Mouse (Mus musculus) hindbrain, embryonic 12.5 days (tissue): Measurements from ENCODE around the gene Asgr1. TPM values are rescaled to one million over a fixed set of nuclear protein-coding genes. Genes with fewer than 3 reads are reported as not detected.
A peak's percentile ranks its signal among the peaks of the same experiment; 100 is the strongest.
"Not testable (repeated sequence)": the region's sequence is repeated elsewhere in the genome, so short reads cannot be mapped to it uniquely, and the experiment has no call there.

ENCODE experiments used
- ATAC-seq: fragments of 200-750 bp; cut with Nextera tagmentation; 2 replicates; pipeline ENCODE4 v1.8.0; 2017; ENCODE audit warnings: moderate TSS enrichment; ENCODE audit not compliant: low FRiP score
- H3K27ac ChIP-seq: fragments of 300-500 bp; sonication (generic); 2 replicates; pipeline ENCODE4 v1.5.1; 2016; ENCODE audit warnings: mild to moderate bottlenecking
- H3K27me3 ChIP-seq: fragments of 300-500 bp; sonication (generic); 2 replicates; pipeline ENCODE4 v1.6.1; 2016; ENCODE audit warnings: mild to moderate bottlenecking
- H3K36me3 ChIP-seq: fragments of 300-500 bp; sonication (generic); 2 replicates; pipeline ENCODE4 v1.6.1; 2016; ENCODE audit warnings: mild to moderate bottlenecking
- H3K4me1 ChIP-seq: fragments of 300-500 bp; sonication (generic); 2 replicates; pipeline ENCODE4 v1.6.1; 2016
- H3K4me2 ChIP-seq: fragments of 300-500 bp; sonication (generic); replicated peaks from 2 replicates; pipeline ENCODE4 v1.6.1; 2016; ENCODE audit warnings: mild to moderate bottlenecking
- H3K4me3 ChIP-seq: fragments of 300-500 bp; sonication (generic); 2 replicates; pipeline ENCODE4 v1.5.1; 2016; ENCODE audit warnings: mild to moderate bottlenecking
- H3K9ac ChIP-seq: fragments of 300-500 bp; sonication (generic); 2 replicates; pipeline ENCODE4 v1.6.1; 2016; ENCODE audit warnings: mild to moderate bottlenecking, moderate library complexity
- H3K9me3 ChIP-seq: fragments of 300-500 bp; sonication (generic); replicated peaks from 2 replicates; pipeline ENCODE4 v1.6.1; 2016; ENCODE audit warnings: mild to moderate bottlenecking
- WGBS: fragments of 180-500 bp; shearing (Covaris S2); methylation state at CpG from one replicate; pipeline ENCODE4 v1.1.7; 2016; 5-methylcytosine and 5-hydroxymethylcytosine counted together
- polyA plus RNA-seq: library from polyadenylated mRNA; unstranded; fragments of >200 nt; fragmentation: Nextera tagmentation; extraction: Ambion mirVana; gene quantifications from 2 replicates; pipeline ENCODE4 v1.2.1, GENCODE M21; 2016

The Asgr1 gene
- polyA plus RNA-seq, 1 experiment from 2014 or later = 0.89 TPM

GRCm38 (mm10) chr11:70049366-70049765, 4.5 kb upstream of the Asgr1 start:
- no peak for ATAC-seq
- Histone ChIP-seq H3K27me3 (0 out of 2 replicates have a peak, but pooled peaks cover 2% of the 10 kb centered on the region), H3K4me2 (no peak overlapping the region), H3K36me3 (peaks cover 12% of the 10 kb centered on the region), H3K9me3 (no peaks in the 10 kb centered on the region), H3K27ac (no peak overlapping the region), H3K4me3 (no peak overlapping the region), H3K4me1 (peaks cover 4% of the 10 kb centered on the region; the same call in 1 of the 2 replicates), H3K9ac (no peak overlapping the region)
- WGBS = 73% methylated on average over 6 of the region's 6 CpGs

DNA sequence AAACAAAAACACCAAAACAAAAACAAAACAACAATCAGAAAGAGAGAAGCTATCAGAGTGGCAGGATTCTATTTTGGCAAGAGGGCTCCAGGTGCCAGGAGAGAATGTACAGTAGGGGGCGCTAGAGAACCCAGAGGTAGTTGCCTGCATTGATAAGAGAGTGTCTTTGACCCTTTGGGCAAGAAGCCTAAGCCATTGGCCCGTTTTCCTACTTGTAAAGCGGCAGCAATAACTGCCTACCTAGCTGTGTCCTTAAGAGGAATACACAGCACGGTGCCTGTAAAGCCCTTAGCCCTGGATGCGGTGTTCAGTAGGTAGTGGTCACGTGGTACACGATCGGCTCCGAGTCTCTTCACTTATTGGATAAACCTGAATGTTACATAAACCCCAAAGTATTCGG, 4.1 kb upstream of the Asgr1 start:
- WGBS = 57% methylated on average over 10 of the region's 10 CpGs
- Histone ChIP-seq H3K36me3 (peaks cover 7% of the 10 kb centered on the region; the same call in 1 of the 2 replicates), H3K9me3 (no peaks in the 10 kb centered on the region), H3K27ac (no peak overlapping the region), H3K27me3 (0 out of 2 replicates have a peak, but pooled peaks cover 2% of the 10 kb centered on the region), H3K4me3 (no peak overlapping the region), H3K4me1 (peaks cover 4% of the 10 kb centered on the region; the same call in 1 of the 2 replicates), H3K4me2 (no peak overlapping the region), H3K9ac (no peak overlapping the region)
- ATAC-seq = no peak

GRCm38 (mm10) chr11:70053156-70053555, 729 bp upstream of the Asgr1 start:
- H3K4me3 ChIP-seq = no peak overlapping the region
- H3K9ac ChIP-seq = no peak overlapping the region
- 0 out of 2 replicates have a peak, but pooled peaks cover 2% of the 10 kb centered on the region for H3K27me3 ChIP-seq
- H3K4me1 ChIP-seq = peaks cover 3% of the 10 kb centered on the region
- no peak for ATAC-seq
- no peaks in the 10 kb centered on the region for H3K36me3 ChIP-seq
- no peak overlapping the region for H3K27ac ChIP-seq
- no peaks in the 10 kb centered on the region for H3K9me3 ChIP-seq
- H3K4me2 ChIP-seq = no peak overlapping the region
- WGBS = 82% methylated on average over 7 of the region's 7 CpGs

GRCm38 (mm10) chr11:70055618-70056214, 1.8 kb downstream of the Asgr1 start:
- Histone ChIP-seq H3K9me3 (no peaks in the 10 kb centered on the region), H3K27me3 (0 out of 2 replicates have a peak, but pooled peaks cover 2% of the 10 kb centered on the region), H3K4me1 (peaks cover 3% of the 10 kb centered on the region), H3K36me3 (no peaks in the 10 kb centered on the region), H3K9ac (0 out of 2 replicates have a peak overlapping the region, but pooled peaks have one; percentile 13), H3K27ac (no peak overlapping the region), H3K4me3 (no peak overlapping the region), H3K4me2 (peak overlapping the region; percentile 24)
- peak; percentile 38 for ATAC-seq
- 26% methylated on average over 18 of the region's 18 CpGs for WGBS

- Histone ChIP-seq H3K4me2 (no peak overlapping the region), H3K9ac (no peak overlapping the region), H3K27ac (no peak overlapping the region), H3K27me3 (0 out of 2 replicates have a peak, but pooled peaks cover 2% of the 10 kb centered on the region), H3K9me3 (0 out of 2 replicates have a peak, but pooled peaks cover 2% of the 10 kb centered on the region), H3K4me3 (no peak overlapping the region), H3K4me1 (peaks cover 3% of the 10 kb centered on the region), H3K36me3 (no peaks in the 10 kb centered on the region)
- WGBS = 76% methylated on average over 9 of the region's 9 CpGs
- no peak for ATAC-seq
These were observed 3.9 kb downstream of the Asgr1 start for GRCm38 (mm10) chr11:70057805-70058204.

DNA sequence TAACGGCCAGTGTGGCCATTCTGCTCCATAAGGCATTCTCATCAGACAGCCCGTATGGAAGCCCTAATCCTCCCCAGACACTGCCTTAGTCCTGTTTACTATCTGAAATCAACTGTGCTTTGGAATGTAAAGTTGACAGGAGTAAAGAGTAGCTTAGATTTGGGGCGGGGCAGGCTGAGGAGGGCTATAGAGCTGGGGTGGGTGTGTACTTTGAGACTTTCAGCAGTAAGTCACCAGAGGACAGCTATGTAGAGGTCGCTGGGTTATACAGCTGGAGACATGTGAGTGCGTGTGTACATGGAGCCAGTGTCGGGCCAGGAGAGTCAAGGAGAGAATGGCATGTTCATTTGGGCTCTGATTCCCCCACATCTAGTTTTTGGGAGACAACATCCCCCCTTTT, 6.0 kb downstream of the Asgr1 start:
- peaks cover 3% of the 10 kb centered on the region for H3K4me1 ChIP-seq
- H3K4me2 ChIP-seq = no peak overlapping the region
- no peak overlapping the region for H3K4me3 ChIP-seq
- no peaks in the 10 kb centered on the region for H3K36me3 ChIP-seq
- 69% methylated on average over 6 of the region's 6 CpGs for WGBS
- H3K9me3 ChIP-seq = peaks cover 7% of the 10 kb centered on the region
- no peak overlapping the region for H3K9ac ChIP-seq
- H3K27me3 ChIP-seq = no peaks in the 10 kb centered on the region
- no peak for ATAC-seq
- no peak overlapping the region for H3K27ac ChIP-seq

DNA sequence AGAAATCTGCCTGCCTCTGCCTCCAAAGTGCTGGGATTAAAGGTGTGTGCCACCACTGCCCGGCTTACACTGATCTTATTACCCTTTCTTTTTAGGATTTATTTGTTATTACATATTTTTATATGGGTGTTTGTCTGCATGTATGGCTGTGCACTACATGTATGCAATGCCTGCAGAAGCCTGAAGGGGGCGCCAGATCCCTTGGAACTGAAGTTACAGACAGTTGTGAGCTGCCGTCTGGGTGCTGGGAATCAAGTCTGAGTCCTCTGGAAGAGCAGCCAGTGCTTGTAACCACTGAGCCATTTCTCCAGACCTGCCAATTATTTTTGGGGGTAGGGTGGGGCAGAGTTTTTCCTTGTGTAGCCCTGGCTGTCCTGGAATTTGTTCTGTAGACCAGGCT, 9.2 kb downstream of the Asgr1 start:
- no peaks in the 10 kb centered on the region for H3K27me3 ChIP-seq
- WGBS = 70% methylated on average over 3 of the region's 3 CpGs
- ATAC-seq = no peak

DNA sequence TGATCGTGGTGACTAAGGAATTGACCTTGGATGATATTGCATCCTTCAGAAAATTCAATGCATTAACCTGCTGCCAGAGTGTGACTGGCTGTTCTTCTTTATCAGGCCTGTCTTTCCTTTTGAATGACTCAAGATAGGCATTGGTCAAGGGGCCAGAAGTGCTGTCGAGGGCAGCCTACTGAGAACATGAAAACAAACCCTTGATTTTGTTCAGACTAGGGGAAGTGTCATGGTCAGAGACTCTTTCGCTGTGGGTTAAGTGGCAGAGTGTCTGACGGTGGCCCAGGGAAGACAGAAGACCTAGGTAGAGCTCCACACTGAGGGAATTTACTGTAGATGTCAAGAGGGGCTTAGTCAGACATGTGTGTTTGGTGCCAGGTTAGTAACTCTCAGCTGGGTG, 12.8 kb downstream of the Asgr1 start:
- H3K9ac ChIP-seq = no peak overlapping the region
- H3K9me3 ChIP-seq = peaks cover 7% of the 10 kb centered on the region
- 82% methylated on average over 4 of the region's 4 CpGs for WGBS
- H3K4me2 ChIP-seq = no peak overlapping the region
- no peak overlapping the region for H3K27ac ChIP-seq
- H3K4me1 ChIP-seq = no peaks in the 10 kb centered on the region
- H3K4me3 ChIP-seq = no peak overlapping the region
- H3K36me3 ChIP-seq = no peaks in the 10 kb centered on the region
- ATAC-seq = no peak
- H3K27me3 ChIP-seq = no peaks in the 10 kb centered on the region

More for the DNA sequence above, 9.2 kb downstream of the Asgr1 start:
- H3K27ac ChIP-seq = no peak overlapping the region
- no peaks in the 10 kb centered on the region; the same call in 1 of the 2 replicates for H3K4me1 ChIP-seq
- H3K9me3 ChIP-seq = peaks cover 7% of the 10 kb centered on the region
- no peak overlapping the region for H3K4me2 ChIP-seq
- H3K9ac ChIP-seq = no peak overlapping the region
- no peaks in the 10 kb centered on the region for H3K36me3 ChIP-seq
- H3K4me3 ChIP-seq = no peak overlapping the region

DNA sequence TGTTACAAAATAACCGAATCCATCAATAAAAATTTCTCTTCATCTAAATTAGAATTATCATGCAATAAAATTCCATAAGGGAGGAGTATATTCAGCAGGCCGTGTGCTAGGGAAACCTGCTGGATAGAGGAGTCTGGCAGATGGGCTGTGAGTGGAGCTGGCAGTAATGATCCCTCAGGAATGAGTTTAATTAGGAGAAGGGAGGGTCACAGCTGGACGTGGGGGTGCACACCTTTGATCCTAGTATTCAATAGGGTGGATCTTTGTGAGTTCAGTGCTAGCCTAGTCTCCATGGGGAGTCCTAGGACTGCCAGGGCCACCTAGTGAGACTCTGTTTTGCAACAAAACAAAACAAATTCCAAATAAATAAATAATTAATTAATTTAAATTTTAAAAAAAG, 14.4 kb downstream of the Asgr1 start:
- WGBS = 37% methylated on average over 3 of the region's 3 CpGs
- H3K4me1 ChIP-seq = no peaks in the 10 kb centered on the region

GRCm38 (mm10) chr11:70070057-70070456, 16.2 kb downstream of the Asgr1 start:
- H3K27me3 ChIP-seq = no peaks in the 10 kb centered on the region
- ATAC-seq = no peak
- no peaks in the 10 kb centered on the region for H3K9me3 ChIP-seq
- no peaks in the 10 kb centered on the region for H3K36me3 ChIP-seq
- whole genome bisulfite sequencing = 71% methylated on average over 6 of the region's 6 CpGs
- no peak overlapping the region for H3K4me2 ChIP-seq
- no peak overlapping the region for H3K4me3 ChIP-seq
- H3K4me1 ChIP-seq = no peaks in the 10 kb centered on the region
- H3K27ac ChIP-seq = no peak overlapping the region
- H3K9ac ChIP-seq = no peak overlapping the region

More for the DNA sequence above, 14.4 kb downstream of the Asgr1 start:
- H3K36me3 ChIP-seq = no peaks in the 10 kb centered on the region
- no peak overlapping the region for H3K27ac ChIP-seq
- no peak overlapping the region for H3K9ac ChIP-seq
- ATAC-seq = no peak
- no peak overlapping the region for H3K4me3 ChIP-seq
- H3K9me3 ChIP-seq = peaks cover under 1% of the 10 kb centered on the region; the same call in 1 of the 2 replicates
- H3K27me3 ChIP-seq = no peaks in the 10 kb centered on the region
- no peak overlapping the region for H3K4me2 ChIP-seq

DNA sequence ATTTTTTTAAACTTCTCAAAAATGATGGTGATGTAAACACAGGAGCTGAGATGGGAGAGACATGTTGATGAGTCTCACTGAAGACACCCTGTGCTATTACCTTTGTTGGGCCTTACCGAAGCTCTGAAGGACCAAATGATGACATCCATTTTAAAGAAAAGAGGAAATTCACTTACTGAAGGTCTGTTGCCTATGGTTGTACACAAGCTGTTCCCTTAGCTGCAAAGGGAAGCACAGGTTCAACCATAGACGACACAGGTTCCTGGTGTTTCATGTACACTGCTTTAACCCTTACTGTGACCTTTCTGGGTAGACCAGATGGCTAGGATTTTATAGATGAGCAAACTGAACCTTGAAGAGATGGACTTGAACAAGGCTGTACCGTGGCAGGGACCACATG, 16.7 kb downstream of the Asgr1 start:
- not testable (repeated sequence) for H3K36me3 ChIP-seq, ATAC-seq, H3K27me3 ChIP-seq, H3K27ac ChIP-seq, H3K9me3 ChIP-seq, H3K4me3 ChIP-seq, H3K4me2 ChIP-seq, H3K9ac ChIP-seq, H3K4me1 ChIP-seq
- WGBS = 88% methylated on average over 3 of the region's 3 CpGs

GRCm38 (mm10) chr11:70074379-70075071, 20.6 kb downstream of the Asgr1 start:
- no peak for ATAC-seq
- H3K4me3 ChIP-seq = no peak overlapping the region
- no peak overlapping the region for H3K27ac ChIP-seq
- H3K4me1 ChIP-seq = no peaks in the 10 kb centered on the region
- no peaks in the 10 kb centered on the region for H3K9me3 ChIP-seq
- 39% methylated on average over 17 of the region's 17 CpGs for WGBS
- H3K9ac ChIP-seq = no peak overlapping the region
- no peaks in the 10 kb centered on the region for H3K36me3 ChIP-seq
- H3K4me2 ChIP-seq = 0 out of 2 replicates have a peak overlapping the region, but pooled peaks have one; percentile 19
- no peaks in the 10 kb centered on the region for H3K27me3 ChIP-seq
